Mouse (Mus musculus) neural tube, embryonic 15.5 days (tissue): ENCODE data around the gene Nr3c2. TPM values are rescaled to one million over a fixed set of nuclear protein-coding genes. Genes with fewer than 3 reads are reported as not detected.

Experiments used
- ATAC-seq: fragments of 200-750 bp; cut with Nextera tagmentation; 2 replicates; pipeline ENCODE4 v1.8.0; 2017; ENCODE audit warnings: mild to moderate bottlenecking, moderate TSS enrichment, moderate library complexity; ENCODE audit not compliant: low FRiP score
- H3K27ac ChIP-seq: fragments of 300-500 bp; sonication (generic); replicated peaks from 2 replicates; pipeline ENCODE4 v1.5.1; 2015; ENCODE audit warnings: mild to moderate bottlenecking, inconsistent platforms
- H3K27me3 ChIP-seq: fragments of 300-500 bp; sonication (generic); replicated peaks from 2 replicates; pipeline ENCODE4 v1.6.1; 2015; ENCODE audit warnings: inconsistent platforms
- H3K36me3 ChIP-seq: fragments of 300-500 bp; sonication (generic); 2 replicates; pipeline ENCODE4 v1.6.1; 2015; ENCODE audit warnings: inconsistent platforms
- H3K4me1 ChIP-seq: fragments of 300-500 bp; sonication (generic); 2 replicates; pipeline ENCODE4 v1.6.1; 2015; ENCODE audit warnings: inconsistent platforms
- H3K4me2 ChIP-seq: fragments of 300-500 bp; sonication (generic); 2 replicates; pipeline ENCODE4 v1.6.1; 2015; ENCODE audit warnings: inconsistent platforms, mild to moderate bottlenecking, moderate library complexity
- H3K4me3 ChIP-seq: fragments of 300-500 bp; sonication (generic); replicated peaks from 2 replicates; pipeline ENCODE4 v1.5.1; 2015; ENCODE audit warnings: mild to moderate bottlenecking, inconsistent platforms
- H3K9ac ChIP-seq: fragments of 300-500 bp; sonication (generic); replicated peaks from 2 replicates; pipeline ENCODE4 v1.6.1; 2015; ENCODE audit warnings: mild to moderate bottlenecking, inconsistent platforms
- H3K9me3 ChIP-seq: fragments of 300-500 bp; sonication (generic); replicated peaks from 2 replicates; pipeline ENCODE4 v1.6.1; 2016; ENCODE audit warnings: inconsistent platforms
- WGBS: fragments of 180-500 bp; shearing (Covaris S2); methylation state at CpG from one replicate; pipeline ENCODE4 v1.1.7; 2015; ENCODE audit warnings: mixed read lengths; 5-methylcytosine and 5-hydroxymethylcytosine counted together
- polyA plus RNA-seq: library from polyadenylated mRNA; unstranded; fragments of >200 nt; fragmentation: Nextera tagmentation; extraction: Ambion mirVana; gene quantifications from 2 replicates; pipeline ENCODE4 v1.2.1, GENCODE M21; 2015

Gene Nr3c2
- polyA plus RNA-seq, 1 experiment from 2014 or later, result 8.5 TPM

GRCm38 (mm10) chr8:77231834-77232233, 332.6 kb downstream of the Nr3c2 start:
- Histone ChIP-seq H3K4me3 (no peak overlapping the region), H3K9ac (no peak overlapping the region), H3K4me2 (no peak overlapping the region), H3K9me3 (no peaks in the 10 kb centered on the region), H3K4me1 (no peaks in the 10 kb centered on the region), H3K27ac (no peak overlapping the region), H3K36me3 (no peaks in the 10 kb centered on the region), H3K27me3 (no peaks in the 10 kb centered on the region; the same call in 1 of the 2 replicates)
- ATAC-seq, result no peak
- WGBS, result 60% methylated on average over 6 of the region's 6 CpGs

GRCm38 (mm10) chr8:77232411-77232810, 333.2 kb downstream of the Nr3c2 start:
- H3K4me2 ChIP-seq, result no peak overlapping the region
- no peak for ATAC-seq
- no peak overlapping the region for H3K4me3 ChIP-seq
- H3K27ac ChIP-seq, result no peak overlapping the region
- H3K9ac ChIP-seq, result no peak overlapping the region
- 97% methylated on average over 3 of the region's 3 CpGs for WGBS
- H3K36me3 ChIP-seq, result no peaks in the 10 kb centered on the region
- H3K9me3 ChIP-seq, result no peaks in the 10 kb centered on the region
- H3K27me3 ChIP-seq, result no peaks in the 10 kb centered on the region; the same call in 1 of the 2 replicates
- H3K4me1 ChIP-seq, result no peaks in the 10 kb centered on the region

GRCm38 (mm10) chr8:77236701-77237100, 337.5 kb downstream of the Nr3c2 start:
- Histone ChIP-seq H3K27me3 (no peaks in the 10 kb centered on the region; the same call in 1 of the 2 replicates), H3K9ac (no peak overlapping the region), H3K27ac (no peak overlapping the region), H3K36me3 (no peaks in the 10 kb centered on the region), H3K4me2 (no peak overlapping the region), H3K4me1 (no peaks in the 10 kb centered on the region), H3K9me3 (no peaks in the 10 kb centered on the region), H3K4me3 (no peak overlapping the region)
- WGBS, result 83% methylated on average over 1 of the region's 1 CpGs
- ATAC-seq, result no peak

GRCm38 (mm10) chr8:77239462-77239861, 340.2 kb downstream of the Nr3c2 start:
- ATAC-seq, result no peak
- no peaks in the 10 kb centered on the region for H3K9me3 ChIP-seq
- H3K36me3 ChIP-seq, result no peaks in the 10 kb centered on the region
- no peaks in the 10 kb centered on the region for H3K27me3 ChIP-seq
- H3K9ac ChIP-seq, result no peak overlapping the region
- H3K4me1 ChIP-seq, result 0 out of 2 replicates have a peak, but pooled peaks cover 3% of the 10 kb centered on the region
- H3K4me3 ChIP-seq, result no peak overlapping the region
- no peak overlapping the region for H3K27ac ChIP-seq
- H3K4me2 ChIP-seq, result no peak overlapping the region

GRCm38 (mm10) chr8:77241381-77241780, 342.1 kb downstream of the Nr3c2 start:
- Histone ChIP-seq H3K27ac (no peak overlapping the region), H3K4me1 (0 out of 2 replicates have a peak, but pooled peaks cover 3% of the 10 kb centered on the region), H3K4me3 (no peak overlapping the region), H3K9ac (no peak overlapping the region), H3K4me2 (no peak overlapping the region), H3K9me3 (no peaks in the 10 kb centered on the region), H3K27me3 (no peaks in the 10 kb centered on the region), H3K36me3 (no peaks in the 10 kb centered on the region)
- no peak for ATAC-seq
- 94% methylated on average over 3 of the region's 3 CpGs for WGBS

- H3K27me3 ChIP-seq, result no peaks in the 10 kb centered on the region
- no peak for ATAC-seq
Observed at GRCm38 (mm10) chr8:77250094-77250493, 350.9 kb downstream of the Nr3c2 start.

GRCm38 (mm10) chr8:77251134-77251533, 351.9 kb downstream of the Nr3c2 start:
- Histone ChIP-seq H3K27me3 (no peaks in the 10 kb centered on the region), H3K9ac (no peak overlapping the region), H3K36me3 (no peaks in the 10 kb centered on the region; the same call in 1 of the 2 replicates), H3K9me3 (no peaks in the 10 kb centered on the region), H3K4me2 (no peak overlapping the region), H3K4me1 (no peaks in the 10 kb centered on the region), H3K27ac (no peak overlapping the region), H3K4me3 (no peak overlapping the region)
- ATAC-seq, result no peak
- 96% methylated on average over 5 of the region's 5 CpGs for WGBS

More at GRCm38 (mm10) chr8:77250094-77250493, 350.9 kb downstream of the Nr3c2 start:
- H3K9me3 ChIP-seq, result no peaks in the 10 kb centered on the region
- H3K36me3 ChIP-seq, result no peaks in the 10 kb centered on the region; the same call in 1 of the 2 replicates
- no peak overlapping the region for H3K27ac ChIP-seq
- H3K4me3 ChIP-seq, result no peak overlapping the region
- no peak overlapping the region for H3K9ac ChIP-seq
- no peak overlapping the region for H3K4me2 ChIP-seq
- no peaks in the 10 kb centered on the region for H3K4me1 ChIP-seq
- WGBS, result 83% methylated on average over 3 of the region's 3 CpGs

GRCm38 (mm10) chr8:77254466-77254865, 355.2 kb downstream of the Nr3c2 start:
- WGBS, result 70% methylated on average over 5 of the region's 5 CpGs
- Histone ChIP-seq H3K4me2 (no peak overlapping the region), H3K27ac (no peak overlapping the region), H3K36me3 (no peaks in the 10 kb centered on the region; the same call in 1 of the 2 replicates), H3K9me3 (no peaks in the 10 kb centered on the region), H3K27me3 (no peaks in the 10 kb centered on the region), H3K9ac (no peak overlapping the region), H3K4me3 (no peak overlapping the region), H3K4me1 (no peaks in the 10 kb centered on the region)
- ATAC-seq, result no peak

GRCm38 (mm10) chr8:77256450-77257084, 357.3 kb downstream of the Nr3c2 start:
- H3K4me1 ChIP-seq, result no peaks in the 10 kb centered on the region
- no peak overlapping the region for H3K4me2 ChIP-seq
- H3K27ac ChIP-seq, result no peak overlapping the region
- H3K36me3 ChIP-seq, result no peaks in the 10 kb centered on the region
- ATAC-seq, result peak; percentile 51; the same call in 1 of the 2 replicates
- no peak overlapping the region for H3K9ac ChIP-seq
- WGBS, result 84% methylated on average over 5 of the region's 5 CpGs
- no peaks in the 10 kb centered on the region for H3K27me3 ChIP-seq
- H3K9me3 ChIP-seq, result no peaks in the 10 kb centered on the region
- H3K4me3 ChIP-seq, result no peak overlapping the region

GRCm38 (mm10) chr8:77257085-77257451, 357.8 kb downstream of the Nr3c2 start:
- no peak overlapping the region for H3K27ac ChIP-seq

GRCm38 (mm10) chr8:77261215-77261614, 362.0 kb downstream of the Nr3c2 start:
- H3K4me1 ChIP-seq, result no peaks in the 10 kb centered on the region
- ATAC-seq, result no peak
- 91% methylated on average over 6 of the region's 6 CpGs for WGBS
- H3K9ac ChIP-seq, result no peak overlapping the region
- no peak overlapping the region for H3K27ac ChIP-seq
- H3K36me3 ChIP-seq, result no peaks in the 10 kb centered on the region
- no peaks in the 10 kb centered on the region for H3K27me3 ChIP-seq
- H3K4me3 ChIP-seq, result no peak overlapping the region
- H3K9me3 ChIP-seq, result no peaks in the 10 kb centered on the region
- no peak overlapping the region for H3K4me2 ChIP-seq

More at GRCm38 (mm10) chr8:77257085-77257451, 357.8 kb downstream of the Nr3c2 start:
- ATAC-seq, result no peak
- no peaks in the 10 kb centered on the region for H3K4me1 ChIP-seq
- 95% methylated on average over 12 of the region's 12 CpGs for WGBS
- no peaks in the 10 kb centered on the region for H3K9me3 ChIP-seq
- no peak overlapping the region for H3K9ac ChIP-seq
- H3K36me3 ChIP-seq, result no peaks in the 10 kb centered on the region
- no peaks in the 10 kb centered on the region for H3K27me3 ChIP-seq
- H3K4me2 ChIP-seq, result no peak overlapping the region
- no peak overlapping the region for H3K4me3 ChIP-seq

GRCm38 (mm10) chr8:77262216-77263009, 363.2 kb downstream of the Nr3c2 start:
- Histone ChIP-seq H3K4me1 (no peaks in the 10 kb centered on the region), H3K4me2 (no peak overlapping the region), H3K36me3 (no peaks in the 10 kb centered on the region), H3K9ac (no peak overlapping the region), H3K27ac (no peak overlapping the region), H3K27me3 (no peaks in the 10 kb centered on the region), H3K9me3 (no peaks in the 10 kb centered on the region), H3K4me3 (no peak overlapping the region)
- 75% methylated on average over 12 of the region's 12 CpGs for WGBS
- ATAC-seq, result no peak
